ENCODE assay signal across 16 mouse cellular contexts in genomic region chr12:113030993-113031392, GRCm38 (mm10). TPM values are rescaled to one million over a fixed set of nuclear protein-coding genes. Genes with fewer than 3 reads are reported as not detected.
DNase-seq lines count a peak whose midpoint lies in the region; ATAC-seq and TF ChIP-seq lines count a peak whose summit lies in the region.
"Had no signal": no experiment of that assay in that cellular context is flagged by ENCODE, and none has a peak within 500 bp of the region (broad histone marks: within the 10 kb centered on the region; RNA-seq: fewer than 3 reads in every experiment).

No protein-coding gene starts in this region.

- H3K4me3 ChIP-seq in layer of hippocampus, adult 2 months: no peak overlapping the region
- no peak overlapping the region for H3K4me3 ChIP-seq in liver, embryonic 12.5 days
- no peak overlapping the region for H3K4me3 ChIP-seq in myocyte

- peak overlapping the region; percentile 57 for H3K9ac ChIP-seq in liver, embryonic 12.5 days

- WGBS in liver, embryonic 12.5 days (ENCODE audit: insufficient replicate concordance): 13% methylated on average over 9 of the region's 9 CpGs

- peaks cover 17% of the 10 kb centered on the region for H3K36me3 ChIP-seq in liver, embryonic 12.5 days
- H3K36me3 ChIP-seq in myocyte (ENCODE audit: control insufficient read depth, insufficient read depth): peaks cover 8% of the 10 kb centered on the region

- peak; percentile 48 for ATAC-seq in common myeloid progenitor, adult 5-6 weeks (replicated peaks; ENCODE audit: low read depth, poor library complexity, severe bottlenecking)
- peak; percentile 91 for ATAC-seq in liver, embryonic 12.5 days
- ATAC-seq: CD4-positive, CD25-positive, alpha-beta regulatory T cell, adult 4 months had no signal

- no peak for DNase-seq in layer of hippocampus, adult 2 months (ENCODE audit: low spot score in 2 of 2)
- DNase-seq in layer of hippocampus, adult 9-11 months: no peak
- DNase-seq in yolk sac, embryonic 10.5 days (ENCODE audit: low spot score): no peak
- no peak for DNase-seq in frontal cortex, adult 2 months (ENCODE audit: extremely low spot score in 1 of 2, low spot score in 1 of 2)
- no peak for DNase-seq in right cerebral cortex, postnatal 4 days
- DNase-seq: adrenal gland, adult 8-10 months; gastrocnemius, postnatal 25 days; heart, postnatal 10 days; kidney, adult 11 months; lung, postnatal 36 days had no signal

- no peak for TF ChIP-seq CTCF in layer of hippocampus, adult 2 months (conservative IDR thresholded peaks at IDR 0.05)

- peak; percentile 30 for TF ChIP-seq POLR2A in myocyte (IDR thresholded peaks at IDR 0.05; ENCODE audit: insufficient read length, low read depth)

- peak overlapping the region; percentile 43; the same call in 1 of the 2 replicates for H3K27ac ChIP-seq in layer of hippocampus, adult 2 months
- H3K27ac ChIP-seq in liver, embryonic 12.5 days: peak overlapping the region; percentile 90

- no peak overlapping the region for H3ac ChIP-seq in myocyte (ENCODE audit: control insufficient read depth, insufficient read length)

- peak overlapping the region; percentile 56 for H3K4me2 ChIP-seq in liver, embryonic 12.5 days
- H3K4me2 ChIP-seq in myocyte (ENCODE audit: low read depth): peak overlapping the region; percentile 45

- no peaks in the 10 kb centered on the region for H3K27me3 ChIP-seq in liver, embryonic 12.5 days (replicated peaks)
- H3K27me3 ChIP-seq in myocyte (ENCODE audit: control insufficient read depth, insufficient read depth, insufficient read length): no peaks in the 10 kb centered on the region

- peaks cover 57% of the 10 kb centered on the region for H3K4me1 ChIP-seq in liver, embryonic 12.5 days

- no peaks in the 10 kb centered on the region for H3K9me3 ChIP-seq in liver, embryonic 12.5 days (replicated peaks)

- H3K79me2 ChIP-seq in myocyte (ENCODE audit: control insufficient read depth, insufficient read depth): peaks cover 90% of the 10 kb centered on the region

TF ChIP-seq in myocyte, 11 proteins besides CTCF, POLR2A, EP300 and RAD21:
- TF ChIP-seq MYOG (IDR thresholded peaks at IDR 0.05; ENCODE audit: control insufficient read depth in 1 of 3, insufficient read depth in 1 of 3, insufficient read length in 2 of 3, low read depth in 2 of 3) (peak in 1 of 3 experiments; percentile 37), MYOD1 (IDR thresholded peaks at IDR 0.05; ENCODE audit: control insufficient read depth in 1 of 3, insufficient read length in 2 of 3, low read depth in 2 of 3) (no peak)

RNA-seq across cellular contexts. Expression of gene Pacs2, which starts 16.7 kb away (rescaled TPM):
- total RNA-seq in layer of hippocampus, adult 2 months (2021): 10 to 100 TPM; 79.6 to 81.8 TPM
- 15.5 and 15.9 TPM in 2 replicates for total RNA-seq in common myeloid progenitor, adult 5-6 weeks (2017)
- 8.3 and 9.6 TPM in 2 replicates for polyA plus RNA-seq in liver, embryonic 12.5 days (2016; fragmentation: Nextera tagmentation; extraction: Ambion mirVana)
- 89.3 TPM for polyA plus RNA-seq in myocyte (2012; fragmentation: generic; extraction: Trizol)
- 70.3 and 72.3 TPM in 2 replicates for polyA plus RNA-seq in frontal cortex, adult 2 months (2012; rRNA removed)

RNA-seq across cellular contexts. Expression of gene Brf1, which starts 30.5 kb away (rescaled TPM):
- total RNA-seq in layer of hippocampus, adult 2 months (2021): 10 to 100 TPM; 55.6 to 57.4 TPM
- 52.4 and 55.2 TPM in 2 replicates for total RNA-seq in common myeloid progenitor, adult 5-6 weeks (2017)
- 46.2 and 47.1 TPM in 2 replicates for polyA plus RNA-seq in liver, embryonic 12.5 days (2016; fragmentation: Nextera tagmentation; extraction: Ambion mirVana)
- 27.9 TPM for polyA plus RNA-seq in myocyte (2012; fragmentation: generic; extraction: Trizol)
- 46.5 and 51.5 TPM in 2 replicates for polyA plus RNA-seq in frontal cortex, adult 2 months (2012; rRNA removed)

RNA-seq across cellular contexts. Expression of gene Tex22, which starts 43.3 kb away (rescaled TPM):
- 1 to 10 TPM in 1 of 2 experiments, under 1 TPM in 1; 0.81 to 2.1 TPM for total RNA-seq in layer of hippocampus, adult 2 months (2021)
- not detected in 2 replicates for total RNA-seq in common myeloid progenitor, adult 5-6 weeks (2017)
- polyA plus RNA-seq in liver, embryonic 12.5 days (2016; fragmentation: Nextera tagmentation; extraction: Ambion mirVana): not detected in 2 replicates
- 0.11 TPM for polyA plus RNA-seq in myocyte (2012; fragmentation: generic; extraction: Trizol)
- 0.20 and 0.27 TPM in 2 replicates for polyA plus RNA-seq in frontal cortex, adult 2 months (2012; rRNA removed)
- total RNA-seq: gastrocnemius, postnatal 25 days had no signal
- polyA plus RNA-seq: CD4-positive, CD25-positive, alpha-beta regulatory T cell, adult 4 months; forebrain, embryonic 11.5 days; stomach, embryonic 14.5 days had no signal

RNA-seq across cellular contexts. Expression of gene Btbd6, which starts 54.7 kb away (rescaled TPM):
- total RNA-seq in layer of hippocampus, adult 2 months (2021): 10 to 100 TPM; 55.8 to 55.9 TPM
- total RNA-seq in common myeloid progenitor, adult 5-6 weeks (2017): 3.2 and 7.4 TPM in 2 replicates
- polyA plus RNA-seq in liver, embryonic 12.5 days (2016; fragmentation: Nextera tagmentation; extraction: Ambion mirVana): 9.2 and 10.1 TPM in 2 replicates
- 16.3 TPM for polyA plus RNA-seq in myocyte (2012; fragmentation: generic; extraction: Trizol)
- polyA plus RNA-seq in frontal cortex, adult 2 months (2012; rRNA removed): 70.7 and 75.5 TPM in 2 replicates
